Mouse (Mus musculus) hindbrain, embryonic 16.5 days (tissue): ENCODE measurements around the gene Mx1. TPM values are rescaled to one million over a fixed set of nuclear protein-coding genes. Genes with fewer than 3 reads are reported as not detected.

ENCODE experiments used
- ATAC-seq: fragments of 200-750 bp; cut with Nextera tagmentation; 2 replicates; pipeline ENCODE4 v1.8.0; 2017; ENCODE audit warnings: moderate TSS enrichment, moderate library complexity
- H3K27ac ChIP-seq: fragments of 300-500 bp; sonication (generic); 2 replicates; pipeline ENCODE4 v1.5.1; 2014; ENCODE audit warnings: low read depth, mild to moderate bottlenecking, control low read depth, low read length, moderate library complexity
- H3K27me3 ChIP-seq: fragments of 300-500 bp; sonication (generic); replicated peaks from 2 replicates; pipeline ENCODE4 v1.6.1; 2014; ENCODE audit warnings: low read length; ENCODE audit not compliant: control insufficient read depth, insufficient read depth
- H3K36me3 ChIP-seq: fragments of 300-500 bp; sonication (generic); 2 replicates; pipeline ENCODE4 v1.6.1; 2014; ENCODE audit warnings: mild to moderate bottlenecking, low read length, moderate library complexity, mixed read lengths; ENCODE audit not compliant: control insufficient read depth, insufficient read depth
- H3K4me1 ChIP-seq: fragments of 300-500 bp; sonication (generic); 2 replicates; pipeline ENCODE4 v1.6.1; 2014; ENCODE audit warnings: low read depth, low read length; ENCODE audit not compliant: control insufficient read depth, insufficient read depth
- H3K4me2 ChIP-seq: fragments of 300-500 bp; sonication (generic); 2 replicates; pipeline ENCODE4 v1.6.1; 2014; ENCODE audit warnings: mild to moderate bottlenecking, low read length, control low read depth, moderate library complexity
- H3K4me3 ChIP-seq: fragments of 300-500 bp; sonication (generic); 2 replicates; pipeline ENCODE4 v1.5.1; 2014; ENCODE audit warnings: mild to moderate bottlenecking, low read length, control low read depth, moderate library complexity
- H3K9ac ChIP-seq: fragments of 300-500 bp; sonication (generic); 2 replicates; pipeline ENCODE4 v1.6.1; 2014; ENCODE audit warnings: low read depth, mild to moderate bottlenecking, control low read depth, low read length, moderate library complexity
- H3K9me3 ChIP-seq: fragments of 300-500 bp; sonication (generic); 2 replicates; pipeline ENCODE4 v1.6.1; 2014; ENCODE audit warnings: mild to moderate bottlenecking, low read length, moderate library complexity; ENCODE audit not compliant: control insufficient read depth
- WGBS: fragments of 180-500 bp; shearing (Covaris S2); extraction: QIAGEN DNeasy Blood & Tissue Kit; methylation state at CpG from one replicate; pipeline ENCODE4 v1.1.7; 2014; 5-methylcytosine and 5-hydroxymethylcytosine counted together
- polyA plus RNA-seq: library from polyadenylated mRNA; unstranded; fragments of >200 nt; fragmentation: Nextera tagmentation; extraction: Ambion mirVana; gene quantifications from 2 replicates; pipeline ENCODE4 v1.2.1, GENCODE M21; 2015

Gene Mx1
- polyA plus RNA-seq, 1 experiment from 2014 or later, result 0.23 TPM

GRCm38 (mm10) chr16:97466182-97466957 lies 3.7 kb upstream of the Mx1 start:
- H3K4me3 ChIP-seq, result no peak overlapping the region
- H3K9ac ChIP-seq, result no peak overlapping the region
- H3K4me1 ChIP-seq, result no peaks in the 10 kb centered on the region
- H3K27ac ChIP-seq, result no peak overlapping the region
- H3K36me3 ChIP-seq, result no peaks in the 10 kb centered on the region
- H3K9me3 ChIP-seq, result no peaks in the 10 kb centered on the region
- H3K4me2 ChIP-seq, result no peak overlapping the region
- no peak for ATAC-seq
- 52% methylated on average over 4 of the region's 4 CpGs for WGBS
- no peaks in the 10 kb centered on the region for H3K27me3 ChIP-seq

- H3K36me3 ChIP-seq, result no peaks in the 10 kb centered on the region
- no peaks in the 10 kb centered on the region for H3K27me3 ChIP-seq
- no peak overlapping the region for H3K9ac ChIP-seq
- H3K9me3 ChIP-seq, result no peaks in the 10 kb centered on the region
- no peak overlapping the region for H3K27ac ChIP-seq
- no peaks in the 10 kb centered on the region for H3K4me1 ChIP-seq
- WGBS, result 76% methylated on average over 2 of the region's 2 CpGs
- no peak for ATAC-seq
- H3K4me2 ChIP-seq, result no peak overlapping the region
- H3K4me3 ChIP-seq, result no peak overlapping the region
These were observed 1.4 kb downstream of the Mx1 start for GRCm38 (mm10) chr16:97461271-97461670.

- ATAC-seq, result no peak
- H3K36me3 ChIP-seq, result no peaks in the 10 kb centered on the region
- H3K4me1 ChIP-seq, result no peaks in the 10 kb centered on the region
- no peak overlapping the region for H3K9ac ChIP-seq
- H3K27me3 ChIP-seq, result no peaks in the 10 kb centered on the region
- H3K4me3 ChIP-seq, result no peak overlapping the region
- H3K9me3 ChIP-seq, result no peaks in the 10 kb centered on the region
- no peak overlapping the region for H3K27ac ChIP-seq
- no peak overlapping the region for H3K4me2 ChIP-seq
- 76% methylated on average over 1 of the region's 1 CpGs for WGBS
These were observed 2.9 kb downstream of the Mx1 start for GRCm38 (mm10) chr16:97459831-97460230.

GRCm38 (mm10) chr16:97447386-97447785 lies 15.3 kb downstream of the Mx1 start:
- H3K9me3 ChIP-seq, result no peaks in the 10 kb centered on the region
- H3K9ac ChIP-seq, result no peak overlapping the region
- no peak overlapping the region for H3K4me2 ChIP-seq
- H3K4me3 ChIP-seq, result no peak overlapping the region
- no peak for ATAC-seq
- no peaks in the 10 kb centered on the region for H3K27me3 ChIP-seq
- no peaks in the 10 kb centered on the region for H3K36me3 ChIP-seq
- H3K27ac ChIP-seq, result no peak overlapping the region
- no peaks in the 10 kb centered on the region for H3K4me1 ChIP-seq

- no peaks in the 10 kb centered on the region for H3K36me3 ChIP-seq
- no peak overlapping the region for H3K4me2 ChIP-seq
- H3K27me3 ChIP-seq, result no peaks in the 10 kb centered on the region
- 53% methylated on average over 14 of the region's 14 CpGs for WGBS
- no peaks in the 10 kb centered on the region for H3K4me1 ChIP-seq
- no peaks in the 10 kb centered on the region for H3K9me3 ChIP-seq
- no peak overlapping the region for H3K9ac ChIP-seq
- no peak overlapping the region for H3K4me3 ChIP-seq
- H3K27ac ChIP-seq, result no peak overlapping the region
- peak; percentile 58; the same call in 1 of the 2 replicates for ATAC-seq
These were observed 18.9 kb downstream of the Mx1 start for GRCm38 (mm10) chr16:97443670-97444263.

- ATAC-seq, result no peak
- no peak overlapping the region for H3K27ac ChIP-seq
- 91% methylated on average over 9 of the region's 9 CpGs for WGBS
These were observed 20.7 kb downstream of the Mx1 start for GRCm38 (mm10) chr16:97441967-97442366.

GRCm38 (mm10) chr16:97438191-97438590 lies 24.5 kb downstream of the Mx1 start:
- no peak overlapping the region for H3K9ac ChIP-seq
- ATAC-seq, result no peak
- WGBS, result 59% methylated on average over 3 of the region's 3 CpGs
- no peaks in the 10 kb centered on the region for H3K36me3 ChIP-seq
- no peaks in the 10 kb centered on the region for H3K9me3 ChIP-seq
- H3K27me3 ChIP-seq, result no peaks in the 10 kb centered on the region
- H3K4me3 ChIP-seq, result no peak overlapping the region
- no peak overlapping the region for H3K4me2 ChIP-seq
- no peak overlapping the region for H3K27ac ChIP-seq
- no peaks in the 10 kb centered on the region for H3K4me1 ChIP-seq

More at GRCm38 (mm10) chr16:97441967-97442366, 20.7 kb downstream of the Mx1 start:
- H3K4me1 ChIP-seq, result no peaks in the 10 kb centered on the region
- no peaks in the 10 kb centered on the region for H3K9me3 ChIP-seq
- no peaks in the 10 kb centered on the region for H3K27me3 ChIP-seq
- no peak overlapping the region for H3K4me3 ChIP-seq
- H3K36me3 ChIP-seq, result no peaks in the 10 kb centered on the region
- H3K9ac ChIP-seq, result no peak overlapping the region
- H3K4me2 ChIP-seq, result no peak overlapping the region

- H3K36me3 ChIP-seq, result no peaks in the 10 kb centered on the region
- no peak overlapping the region for H3K4me2 ChIP-seq
- no peaks in the 10 kb centered on the region for H3K9me3 ChIP-seq
- no peak overlapping the region for H3K27ac ChIP-seq
- ATAC-seq, result peak; percentile 70; the same call in 1 of the 2 replicates
- no peak overlapping the region for H3K9ac ChIP-seq
- no peak overlapping the region for H3K4me3 ChIP-seq
- 38% methylated on average over 1 of the region's 1 CpGs for WGBS
- no peaks in the 10 kb centered on the region for H3K27me3 ChIP-seq
- H3K4me1 ChIP-seq, result no peaks in the 10 kb centered on the region
These were observed 25.2 kb downstream of the Mx1 start for GRCm38 (mm10) chr16:97437448-97438056.

- no peak overlapping the region for H3K4me2 ChIP-seq
- no peak for ATAC-seq
- no peaks in the 10 kb centered on the region for H3K9me3 ChIP-seq
- 66% methylated on average over 2 of the region's 2 CpGs for WGBS
- no peak overlapping the region for H3K9ac ChIP-seq
- H3K27me3 ChIP-seq, result no peaks in the 10 kb centered on the region
- H3K4me1 ChIP-seq, result no peaks in the 10 kb centered on the region
- no peaks in the 10 kb centered on the region for H3K36me3 ChIP-seq
- no peak overlapping the region for H3K27ac ChIP-seq
- no peak overlapping the region for H3K4me3 ChIP-seq
These were observed 28.5 kb downstream of the Mx1 start for GRCm38 (mm10) chr16:97434206-97434605.
